Mouse (Mus musculus) hindbrain, embryonic 14.5 days (tissue): ENCODE data around the gene Tyw1. TPM values are rescaled to one million over a fixed set of nuclear protein-coding genes. Genes with fewer than 3 reads are reported as not detected.
A peak's percentile ranks its signal among the peaks of the same experiment; 100 is the strongest.

ENCODE experiments used
- ATAC-seq: fragments of 200-750 bp; cut with Nextera tagmentation; 2 replicates; pipeline ENCODE4 v1.8.0; 2017; ENCODE audit warnings: moderate number of reproducible peaks, mild to moderate bottlenecking, moderate TSS enrichment, moderate library complexity; ENCODE audit not compliant: low FRiP score
- DNase-seq: peaks from one replicate; pipeline ENCODE4 v3.0.0-alpha.2; 2015; ENCODE audit warnings: low spot score
- H3K27ac ChIP-seq: fragments of 300-500 bp; sonication (generic); 2 replicates; pipeline ENCODE4 v1.5.1; 2014; ENCODE audit warnings: mild to moderate bottlenecking, moderate library complexity
- H3K27me3 ChIP-seq: fragments of 300-500 bp; sonication (generic); 2 replicates; pipeline ENCODE4 v1.6.1; 2014; ENCODE audit warnings: mild to moderate bottlenecking, low read length, mixed read lengths; ENCODE audit not compliant: control insufficient read depth, insufficient read depth
- H3K36me3 ChIP-seq: fragments of 300-500 bp; sonication (generic); replicated peaks from 2 replicates; pipeline ENCODE4 v1.6.1; 2014; ENCODE audit not compliant: control insufficient read depth, insufficient read depth
- H3K4me1 ChIP-seq: fragments of 300-500 bp; sonication (generic); replicated peaks from 2 replicates; pipeline ENCODE4 v1.6.1; 2014; ENCODE audit warnings: antibody characterized with exemption, low read length, mixed read lengths; ENCODE audit not compliant: control insufficient read depth, insufficient read depth
- H3K4me2 ChIP-seq: fragments of 300-500 bp; sonication (generic); replicated peaks from 2 replicates; pipeline ENCODE4 v1.6.1; 2014; ENCODE audit warnings: mild to moderate bottlenecking, moderate library complexity
- H3K4me3 ChIP-seq: fragments of 300-500 bp; sonication (generic); replicated peaks from 2 replicates; pipeline ENCODE4 v1.5.1; 2014; ENCODE audit warnings: mild to moderate bottlenecking, low read length
- H3K9ac ChIP-seq: fragments of 300-500 bp; sonication (generic); 2 replicates; pipeline ENCODE4 v1.6.1; 2014
- H3K9me3 ChIP-seq: fragments of 300-500 bp; sonication (generic); 2 replicates; pipeline ENCODE4 v1.6.1; 2016; ENCODE audit warnings: low read length; ENCODE audit not compliant: control insufficient read depth
- WGBS: fragments of 180-500 bp; shearing (Covaris S2); extraction: QIAGEN DNeasy Blood & Tissue Kit; methylation state at CpG from one replicate; pipeline ENCODE4 v1.1.7; 2014; 5-methylcytosine and 5-hydroxymethylcytosine counted together
- polyA plus RNA-seq: library from polyadenylated mRNA; unstranded; fragments of >200 nt; fragmentation: Nextera tagmentation; extraction: Ambion mirVana; gene quantifications from 2 replicates; pipeline ENCODE4 v1.2.1, GENCODE M21; 2014

The Tyw1 gene
- polyA plus RNA-seq, 1 experiment from 2014 or later, result 20.8 TPM

GRCm38 (mm10) chr5:130298831-130299460, 43.5 kb downstream of the Tyw1 start:
- H3K36me3 ChIP-seq, result peaks cover 55% of the 10 kb centered on the region
- H3K27me3 ChIP-seq, result no peaks in the 10 kb centered on the region
- H3K9me3 ChIP-seq, result no peaks in the 10 kb centered on the region
- no peak for DNase-seq
- no peak overlapping the region for H3K27ac ChIP-seq
- H3K4me1 ChIP-seq, result no peaks in the 10 kb centered on the region
- no peak overlapping the region for H3K4me2 ChIP-seq
- no peak for ATAC-seq
- WGBS, result 87% methylated on average over 9 of the region's 9 CpGs
- H3K9ac ChIP-seq, result no peak overlapping the region
- H3K4me3 ChIP-seq, result no peak overlapping the region

- Histone ChIP-seq H3K4me2 (no peak overlapping the region), H3K9me3 (no peaks in the 10 kb centered on the region), H3K27me3 (no peaks in the 10 kb centered on the region), H3K36me3 (peaks cover 60% of the 10 kb centered on the region), H3K9ac (no peak overlapping the region), H3K4me1 (no peaks in the 10 kb centered on the region), H3K27ac (no peak overlapping the region), H3K4me3 (no peak overlapping the region)
- whole genome bisulfite sequencing, result 93% methylated on average over 8 of the region's 8 CpGs
- DNase-seq (no peak), ATAC-seq (no peak)
Measured at GRCm38 (mm10) chr5:130299526-130299925, 44.1 kb downstream of the Tyw1 start.

- DNase-seq (no peak), ATAC-seq (no peak)
- WGBS, result 94% methylated on average over 6 of the region's 6 CpGs
- Histone ChIP-seq H3K4me1 (no peaks in the 10 kb centered on the region), H3K4me3 (no peak overlapping the region), H3K36me3 (peaks cover 46% of the 10 kb centered on the region), H3K4me2 (no peak overlapping the region), H3K27me3 (no peaks in the 10 kb centered on the region), H3K9ac (no peak overlapping the region), H3K9me3 (no peaks in the 10 kb centered on the region), H3K27ac (no peak overlapping the region)
Measured at GRCm38 (mm10) chr5:130303611-130304010, 48.2 kb downstream of the Tyw1 start.

- peak overlapping the region; percentile 40 for H3K27ac ChIP-seq
- no peak for ATAC-seq
Measured at GRCm38 (mm10) chr5:130307921-130308320, 52.5 kb downstream of the Tyw1 start.

GRCm38 (mm10) chr5:130310077-130310476, 54.7 kb downstream of the Tyw1 start:
- Histone ChIP-seq H3K36me3 (no peaks in the 10 kb centered on the region), H3K4me2 (no peak overlapping the region), H3K4me3 (no peak overlapping the region), H3K27me3 (no peaks in the 10 kb centered on the region), H3K9me3 (no peaks in the 10 kb centered on the region), H3K4me1 (no peaks in the 10 kb centered on the region), H3K9ac (no peak overlapping the region), H3K27ac (no peak overlapping the region)
- ATAC-seq (no peak), DNase-seq (no peak)
- 98% methylated on average over 4 of the region's 4 CpGs for WGBS

More at GRCm38 (mm10) chr5:130307921-130308320, 52.5 kb downstream of the Tyw1 start:
- Histone ChIP-seq H3K27me3 (no peaks in the 10 kb centered on the region), H3K4me2 (no peak overlapping the region), H3K4me3 (no peak overlapping the region), H3K9me3 (no peaks in the 10 kb centered on the region), H3K9ac (no peak overlapping the region), H3K4me1 (no peaks in the 10 kb centered on the region), H3K36me3 (peaks cover 11% of the 10 kb centered on the region; the same call in 1 of the 2 replicates)
- 82% methylated on average over 7 of the region's 7 CpGs for WGBS
- DNase-seq, result no peak

GRCm38 (mm10) chr5:130310827-130311226, 55.4 kb downstream of the Tyw1 start:
- DNase-seq, result no peak
- Histone ChIP-seq H3K4me2 (no peak overlapping the region), H3K9ac (no peak overlapping the region), H3K4me3 (no peak overlapping the region), H3K36me3 (no peaks in the 10 kb centered on the region), H3K27ac (no peak overlapping the region), H3K9me3 (no peaks in the 10 kb centered on the region), H3K27me3 (no peaks in the 10 kb centered on the region), H3K4me1 (no peaks in the 10 kb centered on the region)
- ATAC-seq, result no peak
- 74% methylated on average over 7 of the region's 7 CpGs for WGBS

- H3K4me1 ChIP-seq, result no peaks in the 10 kb centered on the region
- WGBS, result 74% methylated on average over 3 of the region's 3 CpGs
- no peak for ATAC-seq
Measured at GRCm38 (mm10) chr5:130313488-130313887, 58.1 kb downstream of the Tyw1 start.

GRCm38 (mm10) chr5:130314926-130315325, 59.5 kb downstream of the Tyw1 start:
- Histone ChIP-seq H3K4me2 (no peak overlapping the region), H3K4me1 (no peaks in the 10 kb centered on the region), H3K9me3 (no peaks in the 10 kb centered on the region), H3K9ac (no peak overlapping the region), H3K36me3 (peaks cover 6% of the 10 kb centered on the region; the same call in 1 of the 2 replicates), H3K27ac (no peak overlapping the region), H3K4me3 (no peak overlapping the region), H3K27me3 (no peaks in the 10 kb centered on the region)
- WGBS, result 98% methylated on average over 3 of the region's 3 CpGs
- DNase-seq (no peak), ATAC-seq (no peak)

More at GRCm38 (mm10) chr5:130313488-130313887, 58.1 kb downstream of the Tyw1 start:
- Histone ChIP-seq H3K4me2 (no peak overlapping the region), H3K36me3 (peaks cover 6% of the 10 kb centered on the region; the same call in 1 of the 2 replicates), H3K4me3 (no peak overlapping the region), H3K27ac (no peak overlapping the region), H3K9ac (no peak overlapping the region), H3K9me3 (no peaks in the 10 kb centered on the region), H3K27me3 (no peaks in the 10 kb centered on the region)
- DNase-seq, result no peak

GRCm38 (mm10) chr5:130316321-130316720, 60.9 kb downstream of the Tyw1 start:
- Histone ChIP-seq H3K4me1 (no peaks in the 10 kb centered on the region), H3K9me3 (no peaks in the 10 kb centered on the region), H3K27ac (no peak overlapping the region), H3K4me3 (no peak overlapping the region), H3K36me3 (peaks cover 6% of the 10 kb centered on the region; the same call in 1 of the 2 replicates), H3K9ac (no peak overlapping the region), H3K4me2 (no peak overlapping the region), H3K27me3 (no peaks in the 10 kb centered on the region)
- 84% methylated on average over 9 of the region's 9 CpGs for WGBS
- no peak for DNase-seq
- no peak for ATAC-seq
